Mouse (Mus musculus): Measurements from ENCODE around the gene Armc12.
A peak's percentile ranks its signal among the peaks of the same experiment; 100 is the strongest.

Armc12 gene

DNA sequence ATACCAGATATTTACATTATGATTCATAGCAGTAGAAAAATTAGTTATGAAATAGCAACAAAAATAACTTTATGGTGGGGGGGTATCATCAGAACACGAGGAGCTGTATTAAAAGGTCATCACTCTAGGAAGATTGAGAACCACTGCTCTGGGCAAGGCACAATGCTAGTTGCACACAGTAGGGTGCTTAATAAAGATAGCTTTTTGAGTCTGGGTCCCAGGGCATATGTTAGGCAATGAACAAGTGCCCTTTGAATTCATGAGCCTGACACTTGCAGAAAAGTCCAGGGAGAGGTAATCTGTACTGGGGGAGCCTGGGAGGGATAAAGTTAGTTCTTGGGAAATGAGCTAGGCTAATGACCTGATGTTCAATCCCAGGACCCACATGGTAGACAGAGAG is 17.3 kb upstream of the Armc12 start:
- DNase-seq (ENCODE audit: low spot score) = no peak

DNA sequence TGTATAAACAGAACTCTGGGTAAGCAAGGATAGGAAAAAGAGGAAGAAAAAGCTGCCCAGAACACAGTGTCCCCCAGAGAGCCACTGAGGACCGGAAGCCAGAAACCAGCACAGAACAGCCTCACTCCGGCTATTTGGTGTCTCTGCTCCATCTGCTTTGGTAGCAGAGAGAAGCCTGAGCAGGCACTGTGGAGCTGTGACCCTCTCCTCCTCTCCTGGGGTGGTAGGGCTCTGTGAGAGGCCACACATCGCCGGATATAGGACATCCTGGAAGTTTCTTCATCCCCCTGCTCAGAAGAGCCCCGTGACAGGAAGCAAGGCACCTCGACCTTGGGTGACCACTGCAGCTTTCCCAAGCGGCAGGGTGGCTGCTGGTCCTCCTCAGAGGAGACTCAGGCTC is 16.8 kb upstream of the Armc12 start:
- DNase-seq (ENCODE audit: low spot score) = no peak

DNA sequence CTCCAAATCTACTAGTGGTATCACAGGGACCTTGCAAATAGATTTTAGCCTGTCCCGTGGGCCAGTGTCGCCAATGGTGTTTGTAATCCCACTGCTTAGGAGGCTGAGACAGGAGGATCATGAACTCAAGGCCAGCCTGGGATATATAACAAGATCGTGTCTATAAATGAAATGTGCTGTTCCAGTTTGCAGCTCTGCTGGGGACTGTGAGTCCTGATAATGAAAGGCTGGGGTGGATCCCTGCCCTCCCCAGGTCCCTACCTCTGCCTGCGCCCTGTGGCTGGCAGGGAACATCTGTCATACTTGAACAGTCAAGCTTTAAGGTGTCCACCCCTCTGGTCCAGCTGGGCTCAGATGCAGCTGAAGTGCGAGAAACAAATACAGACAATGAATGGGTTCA is 16.1 kb upstream of the Armc12 start:
- DNase-seq (ENCODE audit: low spot score) = no peak

DNA sequence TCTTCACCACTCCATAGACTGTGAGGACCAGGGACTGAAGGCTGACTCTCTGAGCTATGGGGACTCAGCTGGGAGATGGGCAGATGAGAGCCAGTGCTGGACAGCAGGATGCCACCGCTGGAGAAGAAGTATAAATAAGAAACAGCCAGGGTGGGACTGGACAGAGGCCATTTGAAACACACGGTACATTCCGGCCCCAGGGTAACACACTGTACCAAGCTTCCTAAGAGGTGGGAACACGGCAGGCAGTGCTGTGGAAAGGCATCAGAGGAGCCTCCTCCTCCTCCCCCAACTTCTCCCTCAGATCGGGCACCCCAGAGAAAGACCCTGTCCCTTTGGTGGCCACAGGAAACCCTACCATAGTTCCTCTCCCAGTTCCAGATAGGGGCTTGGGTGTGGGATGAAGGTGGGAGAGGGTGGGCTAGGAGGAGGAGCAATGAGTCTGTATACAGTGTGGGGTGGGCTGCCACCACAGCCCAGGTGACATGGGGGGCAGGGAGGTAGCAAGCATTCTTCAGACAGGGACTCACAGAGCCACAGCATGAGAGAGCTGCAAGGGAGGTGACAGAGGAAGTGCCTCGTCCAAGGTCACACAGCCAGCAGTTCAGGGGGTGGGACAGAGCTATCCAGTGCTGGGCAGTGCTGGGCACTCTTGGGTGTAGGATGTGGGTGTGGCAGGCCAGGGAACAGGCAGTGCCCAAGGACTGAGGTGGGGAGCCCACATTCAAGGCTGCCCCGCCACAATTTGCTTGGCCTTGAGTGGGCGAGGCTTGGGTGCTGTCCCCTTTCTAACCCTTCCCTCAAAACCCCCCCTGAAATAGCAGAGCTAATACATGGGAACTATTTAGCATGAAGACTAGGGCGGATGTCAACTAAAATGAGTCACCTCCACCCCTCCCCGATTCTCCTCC is 14.9 kb upstream of the Armc12 start:
- no peak for DNase-seq (ENCODE audit: low spot score)

DNA sequence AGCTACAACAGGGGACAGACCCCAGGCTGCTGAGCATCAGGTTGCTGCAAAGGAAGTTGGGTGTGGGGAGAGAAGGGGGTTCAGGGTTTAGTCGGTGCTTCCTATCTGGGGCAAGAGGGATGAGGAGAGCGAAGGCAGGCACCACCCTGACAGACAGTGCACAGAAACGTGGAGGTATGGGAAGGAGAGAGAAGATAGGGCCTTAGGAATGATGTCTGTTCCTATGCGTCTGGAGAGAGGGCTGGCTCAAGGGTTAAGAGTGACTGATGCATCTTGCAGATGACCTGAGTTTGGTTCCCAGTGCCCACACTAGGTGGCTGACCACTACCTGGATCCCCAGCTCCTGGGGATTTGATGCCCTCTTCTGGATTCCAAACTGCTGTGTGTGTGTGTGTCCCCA is 13.7 kb upstream of the Armc12 start:
- no peak for DNase-seq (ENCODE audit: low spot score)

DNA sequence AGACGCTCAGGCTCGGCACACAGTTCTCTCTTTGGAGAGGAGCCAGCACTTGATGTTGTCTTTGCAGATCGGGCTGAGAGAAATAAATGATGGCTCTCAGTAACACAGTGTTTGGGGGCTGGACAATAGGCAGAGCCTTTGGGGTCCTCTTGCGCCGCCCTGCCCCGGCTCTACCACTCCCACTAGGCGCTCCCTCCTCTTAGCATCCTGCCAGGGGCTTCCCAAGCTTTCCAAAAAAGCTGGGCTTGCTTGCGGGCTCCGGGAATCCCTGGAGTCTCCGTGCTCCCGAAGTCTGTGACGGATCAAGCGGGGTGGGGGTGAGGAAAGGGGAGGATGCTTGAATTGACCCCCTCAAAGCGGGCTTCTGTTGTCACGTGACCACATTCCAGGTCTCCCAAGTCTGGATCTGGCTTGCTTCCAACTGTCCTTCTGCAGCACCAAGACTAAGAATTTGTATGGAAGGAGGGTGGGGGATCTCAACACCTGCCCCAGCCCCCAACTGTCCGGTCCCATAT is 13.1 kb upstream of the Armc12 start, which contains the start of gene Fkbp5:
Gene Fkbp5, minus strand, starts transcription at position 87 of the 515 bp plus-strand sequence.
- no peak for DNase-seq (ENCODE audit: low spot score)

DNA sequence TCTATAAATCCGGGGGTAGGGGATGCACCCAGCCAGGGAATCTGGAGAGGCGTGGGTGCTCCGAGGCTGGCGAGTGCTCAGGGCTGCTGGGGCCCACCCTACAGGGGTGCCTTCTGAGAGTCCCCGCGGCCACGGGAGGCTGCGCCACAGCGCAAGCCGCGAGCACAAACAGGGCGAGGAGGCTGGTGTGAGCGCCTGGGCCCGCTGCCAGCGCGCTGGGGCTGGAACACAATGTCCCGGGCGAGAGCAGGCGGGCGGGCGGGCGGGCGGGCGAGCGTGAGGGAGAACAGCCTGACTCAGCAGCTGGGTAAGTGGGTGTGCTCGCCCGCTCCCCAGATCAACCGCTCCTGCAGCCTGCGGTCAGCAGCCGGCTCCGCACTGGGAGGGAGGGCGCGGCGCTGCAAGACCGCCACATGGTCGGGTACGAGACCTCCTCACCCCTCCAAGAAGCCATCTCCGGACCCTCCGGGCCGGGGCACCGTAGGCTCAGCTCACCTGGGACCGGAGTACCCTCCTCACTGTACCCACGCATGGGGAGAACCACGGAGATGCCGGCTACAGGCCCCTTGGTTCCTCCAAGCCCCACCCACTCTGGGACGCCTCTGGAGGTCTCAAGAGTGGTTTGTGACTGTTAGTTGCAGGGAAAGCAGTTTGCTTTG is 12.5 kb upstream of the Armc12 start:
- no peak for DNase-seq (ENCODE audit: low spot score)

DNA sequence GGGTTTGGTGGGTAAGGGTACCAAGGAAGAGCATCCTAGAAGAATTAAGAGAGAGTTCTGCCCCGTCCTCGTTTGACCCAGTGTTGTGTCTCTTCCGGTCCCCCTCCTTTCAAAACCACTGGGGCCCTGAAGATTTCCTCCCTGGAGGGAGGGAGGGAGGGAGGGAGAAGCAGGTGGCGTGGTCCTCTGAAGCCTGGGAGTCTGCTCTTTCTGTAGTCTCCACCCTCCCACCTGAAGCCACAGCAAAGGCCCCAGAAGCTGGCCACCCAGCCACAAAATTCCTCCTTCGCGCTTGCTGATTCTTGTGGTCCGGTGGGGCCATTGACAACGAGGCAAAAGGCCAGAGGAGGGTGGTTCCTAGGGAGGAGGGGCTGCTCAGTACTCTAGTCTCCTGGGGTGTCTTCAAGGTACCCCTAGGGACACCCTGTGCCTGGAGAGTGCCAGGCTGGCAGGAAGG is 12.0 kb upstream of the Armc12 start:
- no peak for DNase-seq (ENCODE audit: low spot score)

GRCm38 (mm10) chr17:28519827-28520226 is 10.8 kb upstream of the Armc12 start:
- no peak for DNase-seq (ENCODE audit: low spot score)

- no peak for DNase-seq (ENCODE audit: low spot score)
Measured at GRCm38 (mm10) chr17:28520561-28520960, 10.0 kb upstream of the Armc12 start.

GRCm38 (mm10) chr17:28521071-28521726 is 9.4 kb upstream of the Armc12 start:
- no peak for DNase-seq (ENCODE audit: low spot score)

DNA sequence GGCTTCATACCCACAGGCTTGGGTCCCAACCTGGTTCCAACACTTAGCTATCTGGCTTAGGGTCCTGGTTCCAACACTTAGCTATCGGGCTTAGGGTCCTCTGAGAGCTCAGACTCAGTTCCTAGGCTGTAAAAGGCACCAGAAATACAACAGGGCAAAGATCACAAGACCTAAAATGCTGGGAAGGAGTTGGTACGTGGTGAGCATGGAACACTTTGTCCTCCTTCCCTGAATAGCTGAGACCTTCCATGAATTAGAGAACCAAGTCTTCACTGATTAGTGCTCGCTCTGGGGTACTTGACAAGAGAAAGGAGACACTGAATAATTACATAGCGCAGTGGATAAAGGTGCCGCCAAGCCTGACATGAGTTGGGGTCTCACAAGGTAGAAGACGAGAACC is 8.7 kb upstream of the Armc12 start:
- DNase-seq (ENCODE audit: low spot score) = no peak

- DNase-seq (ENCODE audit: low spot score) = peak; percentile 70
Measured at GRCm38 (mm10) chr17:28522623-28523354, 7.8 kb upstream of the Armc12 start.

GRCm38 (mm10) chr17:28523355-28524008 is 7.1 kb upstream of the Armc12 start:
- DNase-seq (ENCODE audit: low spot score) = no peak

DNA sequence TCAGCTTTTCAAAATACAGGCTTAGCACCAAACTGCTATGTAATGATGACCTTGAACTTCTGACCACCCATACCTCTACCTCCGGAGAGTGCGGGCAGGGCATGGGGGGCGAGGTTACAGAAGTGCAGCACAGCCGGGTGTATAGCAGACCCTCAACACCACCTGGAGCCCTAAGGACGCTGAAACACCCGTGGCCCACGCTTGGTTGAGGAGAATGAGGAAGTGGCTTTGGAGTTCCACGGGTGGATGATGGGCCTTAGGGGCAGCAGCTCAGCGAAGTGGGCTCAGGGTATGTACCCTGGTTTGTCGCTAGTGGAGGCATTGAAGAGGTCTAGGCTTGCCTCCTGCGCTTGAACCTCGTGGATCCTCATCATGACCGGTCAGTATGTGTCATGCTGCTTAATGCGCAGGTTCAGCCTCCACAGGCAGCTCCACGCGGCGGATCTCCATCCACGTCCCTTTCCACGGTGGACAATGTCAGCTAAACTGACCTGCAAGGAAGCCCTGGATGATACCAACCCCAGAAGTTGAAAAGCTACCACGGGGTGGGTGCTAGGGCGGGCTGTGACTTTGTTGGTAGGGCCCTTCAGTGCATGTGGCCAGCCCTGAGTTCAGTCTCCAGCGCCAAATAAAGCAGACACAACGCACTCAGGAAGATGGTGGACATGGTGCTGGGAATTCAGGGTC is 6.5 kb upstream of the Armc12 start:
- DNase-seq (ENCODE audit: low spot score) = no peak

- no peak for DNase-seq (ENCODE audit: low spot score)
Measured at GRCm38 (mm10) chr17:28524831-28525430, 5.7 kb upstream of the Armc12 start.

- DNase-seq (ENCODE audit: low spot score) = peak; percentile 96
Measured at GRCm38 (mm10) chr17:28527184-28528042, 3.2 kb upstream of the Armc12 start.

GRCm38 (mm10) chr17:28528043-28528351 is 2.6 kb upstream of the Armc12 start:
- peak; percentile 94 for DNase-seq (ENCODE audit: low spot score)

- no peak for DNase-seq (ENCODE audit: low spot score)
Measured at GRCm38 (mm10) chr17:28529116-28529515, 1.5 kb upstream of the Armc12 start.
